Mouse (Mus musculus) liver, adult 2 months (tissue): Measurements from ENCODE around the gene Med7.

Experiments used
- CTCF ChIP-seq: fragments of 200-500 bp; IDR thresholded peaks from 2 replicates; pipeline ENCODE4 v1.5.1; 2011; ENCODE audit warnings: low read depth, low read length, control low read depth
- POLR2A ChIP-seq: fragments of 200-500 bp; IDR thresholded peaks from 2 replicates; pipeline ENCODE4 v1.6.1; 2011; ENCODE audit warnings: low read length, control low read depth; ENCODE audit not compliant: insufficient read depth; ENCODE audit errors: extremely low read depth

DNA sequence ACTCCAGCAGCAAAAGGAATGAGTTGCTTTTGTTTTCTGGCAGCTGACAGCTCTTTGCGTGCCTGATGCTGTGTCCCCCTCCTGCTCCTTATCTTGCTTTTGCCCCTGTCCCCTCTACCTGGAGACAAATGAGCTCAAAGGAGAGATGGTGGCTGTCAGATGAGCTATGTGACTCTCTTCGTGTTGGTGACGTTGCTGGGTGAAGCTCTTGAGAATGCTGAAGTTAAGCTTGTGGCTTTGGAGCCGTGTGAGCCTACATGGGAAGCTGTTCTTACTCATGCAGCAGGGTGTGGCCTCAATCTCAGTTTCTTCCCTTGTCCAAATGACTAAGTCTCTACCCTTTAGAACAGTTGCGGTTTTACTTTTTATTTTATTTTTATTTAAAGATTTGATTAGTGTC lies 25.2 kb downstream of the Med7 start:
- TF ChIP-seq POLR2A (no peak), CTCF (no peak)
